In the genomic region with DNA sequence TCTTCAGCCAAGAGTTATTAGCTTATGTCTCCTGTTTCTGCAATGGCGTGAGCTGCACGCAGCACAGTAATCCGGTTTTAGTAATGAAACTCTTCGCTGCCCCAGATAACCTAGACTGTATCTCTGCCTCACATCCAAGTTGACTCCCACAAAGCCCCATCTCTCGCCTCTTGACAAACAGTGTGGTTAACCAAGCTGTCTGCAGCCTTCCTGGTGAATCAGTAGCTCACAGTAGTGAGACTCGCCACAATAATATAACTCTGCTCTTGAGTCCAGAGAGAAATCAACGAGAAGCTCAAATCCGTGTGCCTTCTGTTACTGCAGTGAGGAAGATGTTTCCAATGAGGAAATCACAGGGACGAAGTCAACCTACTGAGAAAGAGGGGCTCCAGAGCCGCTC, we compare ENCODE assay signal across 30 mouse cellular contexts. TPM values are rescaled to one million over a fixed set of nuclear protein-coding genes. Genes with fewer than 3 reads are reported as not detected.
"Had no signal": no experiment of that assay in that cellular context is flagged by ENCODE, and none has a peak within 500 bp of the region (broad histone marks: within the 10 kb centered on the region; RNA-seq: fewer than 3 reads in every experiment).

No protein-coding gene starts in this region.

- H3K27ac ChIP-seq: limb, embryonic 10.5 days; limb, embryonic 13.5 days; liver, embryonic 12.5 days; liver, embryonic 15.5 days; lung, embryonic 15.5 days; midbrain, embryonic 12.5 days; midbrain, embryonic 15.5 days; neural tube, embryonic 13.5 days; stomach, postnatal 0 days had no signal

- ATAC-seq: liver, embryonic 12.5 days; midbrain, embryonic 15.5 days had no signal

- H3K4me3 ChIP-seq: limb, embryonic 10.5 days; limb, embryonic 13.5 days; liver, embryonic 12.5 days; liver, embryonic 15.5 days; lung, embryonic 15.5 days; midbrain, embryonic 12.5 days; midbrain, embryonic 15.5 days; neural tube, embryonic 13.5 days had no signal

- DNase-seq: kidney, adult 9 months; kidney, postnatal 14 days; kidney, postnatal 4 days; liver; lung, adult 18-20 months; lung, postnatal 14 days; lung, postnatal 4 days; retina, postnatal 1 day; right cerebral cortex, postnatal 25 days; spleen, adult 18-20 months; thymus, adult 2 months; thymus, postnatal 14 days; thymus, postnatal 4 days had no signal

- H3K9ac ChIP-seq: limb, embryonic 13.5 days; liver, embryonic 12.5 days; liver, embryonic 15.5 days; lung, embryonic 15.5 days; midbrain, embryonic 12.5 days; midbrain, embryonic 15.5 days; neural tube, embryonic 13.5 days had no signal

- H3K36me3 ChIP-seq: limb, embryonic 10.5 days; limb, embryonic 13.5 days; liver, embryonic 12.5 days; liver, embryonic 15.5 days; lung, embryonic 15.5 days; midbrain, embryonic 12.5 days; midbrain, embryonic 15.5 days; neural tube, embryonic 13.5 days had no signal

- H3K4me2 ChIP-seq: limb, embryonic 13.5 days; liver, embryonic 12.5 days; liver, embryonic 15.5 days; lung, embryonic 15.5 days; midbrain, embryonic 12.5 days; midbrain, embryonic 15.5 days; neural tube, embryonic 13.5 days had no signal

- H3K4me1 ChIP-seq: limb, embryonic 10.5 days; limb, embryonic 13.5 days; liver, embryonic 12.5 days; liver, embryonic 15.5 days; lung, embryonic 15.5 days; midbrain, embryonic 12.5 days; midbrain, embryonic 15.5 days; neural tube, embryonic 13.5 days had no signal

- H3K9me3 ChIP-seq: limb, embryonic 10.5 days; liver, embryonic 12.5 days; liver, embryonic 15.5 days; lung, embryonic 15.5 days; midbrain, embryonic 12.5 days; midbrain, embryonic 15.5 days had no signal

- H3K27me3 ChIP-seq: limb, embryonic 13.5 days; liver, embryonic 12.5 days; liver, embryonic 15.5 days; lung, embryonic 15.5 days; midbrain, embryonic 12.5 days; midbrain, embryonic 15.5 days; neural tube, embryonic 13.5 days had no signal

RNA-seq across cellular contexts. Expression of gene Il17a, which starts 23.7 kb away (rescaled TPM):
- total RNA-seq: layer of hippocampus, adult 18-20 months; layer of hippocampus, postnatal 25 days; left cerebral cortex, adult 18-20 months; left cerebral cortex, postnatal 25 days; megakaryocyte, adult 5-6 weeks had no signal
- polyA plus RNA-seq: kidney, embryonic 16.5 days; limb, embryonic 10.5 days; limb, embryonic 13.5 days; liver, embryonic 12.5 days; liver, embryonic 15.5 days; lung, embryonic 15.5 days; midbrain, embryonic 12.5 days; midbrain, embryonic 15.5 days; neural tube, embryonic 13.5 days; stomach, embryonic 14.5 days; stomach, postnatal 0 days had no signal

RNA-seq across cellular contexts. Expression of gene Il17f, which starts 36.0 kb away (rescaled TPM):
- total RNA-seq: layer of hippocampus, postnatal 25 days; left cerebral cortex, adult 18-20 months; left cerebral cortex, postnatal 25 days; neutrophil, adult 5-6 weeks had no signal
- polyA plus RNA-seq: kidney, embryonic 16.5 days; limb, embryonic 10.5 days; liver, embryonic 15.5 days; lung, embryonic 15.5 days; midbrain, embryonic 15.5 days; neural tube, embryonic 13.5 days; stomach, embryonic 14.5 days; stomach, postnatal 0 days had no signal
